Mouse (Mus musculus) C2C12 (cell line): ENCODE results near the gene Rnasel. TPM values are rescaled to one million over a fixed set of nuclear protein-coding genes. Genes with fewer than 3 reads are reported as not detected.
"Not testable (repeated sequence)": the region's sequence is repeated elsewhere in the genome, so short reads cannot be mapped to it uniquely, and the experiment has no call there.

Source experiments
- H3K27me3 ChIP-seq: one replicate; pipeline ENCODE4 v1.6.1; 2011; ENCODE audit not compliant: control insufficient read depth, insufficient read depth, insufficient read length
- H3K36me3 ChIP-seq: one replicate; pipeline ENCODE4 v1.6.1; 2011; ENCODE audit not compliant: control insufficient read depth, insufficient read depth
- H3K4me3 ChIP-seq: one replicate; pipeline ENCODE4 v1.5.1; 2011; ENCODE audit warnings: mild to moderate bottlenecking, control low read depth; ENCODE audit not compliant: poor library complexity, insufficient read depth, severe bottlenecking
- H3K79me2 ChIP-seq: one replicate; pipeline ENCODE4 v1.6.1; 2011; ENCODE audit not compliant: control insufficient read depth, insufficient read depth
- H3K79me3 ChIP-seq: one replicate; pipeline ENCODE4 v1.6.1; 2011; ENCODE audit warnings: low read depth, control low read depth
- H3ac ChIP-seq: one replicate; pipeline ENCODE3; 2011; ENCODE audit warnings: low read depth; ENCODE audit not compliant: control insufficient read depth, insufficient read length
- CEBPB ChIP-seq: IDR thresholded peaks from one replicate; pipeline ENCODE4 v1.6.1; 2011; ENCODE audit warnings: low read depth, mild to moderate bottlenecking, control low read depth, moderate library complexity
- CTCF ChIP-seq: IDR thresholded peaks from one replicate; pipeline ENCODE4 v1.5.1; 2011; ENCODE audit not compliant: control insufficient read depth, insufficient read depth, insufficient read length
- FOSL1 ChIP-seq: IDR thresholded peaks from one replicate; pipeline ENCODE4 v1.8.0; 2011; ENCODE audit warnings: mild to moderate bottlenecking, low read length; ENCODE audit not compliant: poor library complexity, insufficient read depth, severe bottlenecking
- MAX ChIP-seq: IDR thresholded peaks from one replicate; pipeline ENCODE4 v1.6.1; 2011; ENCODE audit warnings: mild to moderate bottlenecking, control low read depth
- MYOD1 ChIP-seq: IDR thresholded peaks from one replicate; pipeline ENCODE4 v1.6.1; 2011; ENCODE audit warnings: low read depth; ENCODE audit not compliant: control insufficient read depth, insufficient read length
- MYOG ChIP-seq: IDR thresholded peaks from one replicate; pipeline ENCODE4 v1.6.1; 2011; ENCODE audit not compliant: control insufficient read depth, insufficient read length; ENCODE audit errors: extremely low read depth
- USF1 ChIP-seq: IDR thresholded peaks from one replicate; pipeline ENCODE4 v1.6.1; 2011; ENCODE audit warnings: low read depth, mild to moderate bottlenecking, control low read depth, moderate library complexity
- polyA plus RNA-seq: library from polyadenylated mRNA; unstranded; fragments of >200 nt; fragmentation: generic; extraction: Trizol; gene quantifications from one replicate; pipeline ENCODE4 v1.2.1, GENCODE M21; 2012; ENCODE audit warnings: missing spikeins

Gene Rnasel
- polyA plus RNA-seq, 1 experiment: 0.07 TPM

DNA sequence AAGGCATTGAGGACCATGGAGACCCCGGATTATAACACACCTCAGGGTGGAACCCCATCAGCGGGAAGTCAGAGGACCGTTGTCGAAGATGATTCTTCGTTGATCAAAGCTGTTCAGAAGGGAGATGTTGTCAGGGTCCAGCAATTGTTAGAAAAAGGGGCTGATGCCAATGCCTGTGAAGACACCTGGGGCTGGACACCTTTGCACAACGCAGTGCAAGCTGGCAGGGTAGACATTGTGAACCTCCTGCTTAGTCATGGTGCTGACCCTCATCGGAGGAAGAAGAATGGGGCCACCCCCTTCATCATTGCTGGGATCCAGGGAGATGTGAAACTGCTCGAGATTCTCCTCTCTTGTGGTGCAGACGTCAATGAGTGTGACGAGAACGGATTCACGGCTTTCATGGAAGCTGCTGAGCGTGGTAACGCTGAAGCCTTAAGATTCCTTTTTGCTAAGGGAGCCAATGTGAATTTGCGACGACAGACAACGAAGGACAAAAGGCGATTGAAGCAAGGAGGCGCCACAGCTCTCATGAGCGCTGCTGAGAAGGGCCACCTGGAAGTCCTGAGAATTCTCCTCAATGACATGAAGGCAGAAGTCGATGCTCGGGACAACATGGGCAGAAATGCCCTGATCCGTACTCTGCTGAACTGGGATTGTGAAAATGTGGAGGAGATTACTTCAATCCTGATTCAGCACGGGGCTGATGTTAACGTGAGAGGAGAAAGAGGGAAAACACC lies 4.7 kb downstream of the Rnasel start:
- TF ChIP-seq USF1 (no peak), MAX (no peak), FOSL1 (no peak), CEBPB (no peak), MYOD1 (no peak), MYOG (no peak), CTCF (no peak)
- Histone ChIP-seq H3ac (no peak overlapping the region), H3K79me2 (no peaks in the 10 kb centered on the region), H3K27me3 (peaks cover 6% of the 10 kb centered on the region), H3K79me3 (no peaks in the 10 kb centered on the region), H3K36me3 (no peaks in the 10 kb centered on the region), H3K4me3 (no peak overlapping the region)

DNA sequence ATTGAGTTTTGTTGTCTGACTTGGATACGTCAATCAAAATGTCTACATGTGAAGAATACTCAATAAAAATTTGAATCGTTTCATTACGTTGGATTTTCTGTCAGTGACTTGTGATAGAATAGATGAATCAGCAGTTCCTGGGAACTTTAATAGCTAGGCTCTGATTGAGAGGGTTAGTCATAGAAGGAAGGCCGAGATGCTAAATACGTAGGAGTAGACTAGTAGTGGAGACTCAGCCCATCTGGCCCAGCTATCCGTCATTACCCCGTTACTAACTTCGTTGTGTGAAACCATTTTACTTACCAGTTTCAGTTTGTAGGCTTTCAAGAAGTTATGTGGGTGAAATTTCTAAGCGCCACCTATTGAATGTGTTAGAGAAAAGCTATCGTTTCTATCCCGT lies 14.9 kb downstream of the Rnasel start:
- no peak overlapping the region for H3ac ChIP-seq
- no peaks in the 10 kb centered on the region for H3K36me3 ChIP-seq
- H3K79me2 ChIP-seq: no peaks in the 10 kb centered on the region
- TF ChIP-seq CEBPB (no peak), USF1 (no peak), MYOD1 (no peak), FOSL1 (no peak), CTCF (no peak), MAX (no peak), MYOG (no peak)
- H3K4me3 ChIP-seq: no peak overlapping the region
- H3K79me3 ChIP-seq: no peaks in the 10 kb centered on the region
- no peaks in the 10 kb centered on the region for H3K27me3 ChIP-seq

DNA sequence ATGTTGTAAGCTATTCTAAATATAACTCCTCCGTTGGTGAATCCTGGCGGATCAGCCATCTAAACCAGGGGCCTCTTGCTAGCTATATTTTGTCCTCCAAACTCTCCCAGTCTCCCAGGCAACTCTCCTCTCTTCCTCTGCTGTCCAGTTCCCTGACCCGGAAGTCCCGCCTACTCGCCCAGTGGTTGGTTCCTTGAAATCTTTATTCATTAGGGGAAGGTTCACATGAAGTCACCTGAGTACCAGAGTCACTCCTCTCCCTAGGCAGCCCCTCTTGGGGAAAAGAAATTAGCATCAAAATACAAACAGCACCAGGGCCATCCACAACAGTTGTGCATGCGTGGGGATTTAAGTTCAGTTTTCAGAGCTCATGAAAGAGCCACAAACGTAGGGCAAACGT lies 17.1 kb downstream of the Rnasel start:
- Histone ChIP-seq H3K4me3 (no peak overlapping the region), H3K79me2 (no peaks in the 10 kb centered on the region), H3K79me3 (no peaks in the 10 kb centered on the region), H3ac (no peak overlapping the region), H3K27me3 (no peaks in the 10 kb centered on the region), H3K36me3 (no peaks in the 10 kb centered on the region)
- no peak for TF ChIP-seq MAX
- no peak for TF ChIP-seq MYOD1
- no peak for TF ChIP-seq CTCF
- TF ChIP-seq CEBPB: no peak
- TF ChIP-seq MYOG: no peak
- no peak for TF ChIP-seq USF1
- no peak for TF ChIP-seq FOSL1

DNA sequence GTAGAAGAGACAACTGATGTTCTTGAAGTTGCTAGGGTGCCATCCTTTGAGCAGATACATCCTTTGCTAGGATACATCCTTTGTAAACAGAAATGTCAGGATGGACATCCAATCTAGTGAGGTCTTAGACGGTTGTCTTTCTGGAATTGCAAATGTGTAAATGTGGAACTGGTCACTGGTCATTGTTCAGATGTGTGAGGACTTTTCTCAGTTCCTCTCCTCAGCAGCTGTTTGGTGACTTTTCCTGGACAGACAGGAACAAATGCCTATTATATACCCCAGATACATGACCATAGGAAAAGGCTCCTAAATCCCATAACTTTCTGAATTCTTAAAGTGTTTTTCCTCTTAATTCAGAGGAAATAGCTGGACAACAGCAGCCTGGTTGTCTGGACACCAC lies 18.1 kb downstream of the Rnasel start:
- no peaks in the 10 kb centered on the region for H3K27me3 ChIP-seq
- no peak for TF ChIP-seq CTCF
- TF ChIP-seq MYOG: no peak
- TF ChIP-seq MYOD1: no peak
- no peak overlapping the region for H3ac ChIP-seq
- no peaks in the 10 kb centered on the region for H3K79me2 ChIP-seq
- H3K79me3 ChIP-seq: no peaks in the 10 kb centered on the region
- no peak overlapping the region for H3K4me3 ChIP-seq
- no peaks in the 10 kb centered on the region for H3K36me3 ChIP-seq

DNA sequence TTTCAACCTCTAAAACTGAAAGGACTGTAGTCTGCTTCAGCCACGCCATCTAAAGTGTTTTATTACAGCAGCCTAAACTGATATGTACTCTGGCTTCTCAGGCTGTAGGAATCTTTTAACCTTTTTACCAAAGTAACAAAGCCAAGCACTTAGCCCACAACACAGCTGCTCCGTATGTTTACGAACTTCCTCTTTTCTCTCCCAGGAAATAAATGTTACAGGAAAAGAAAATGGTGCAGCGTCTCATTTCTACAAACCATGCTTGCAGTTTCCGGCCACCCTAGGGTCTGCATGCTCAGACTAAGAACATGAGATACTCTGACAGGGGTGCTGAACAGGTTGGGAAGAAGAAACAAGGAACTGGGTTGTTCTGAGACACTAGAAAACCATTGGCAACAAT lies 19.2 kb downstream of the Rnasel start:
- no peaks in the 10 kb centered on the region for H3K79me2 ChIP-seq
- H3K4me3 ChIP-seq: no peak overlapping the region
- no peaks in the 10 kb centered on the region for H3K79me3 ChIP-seq
- H3K36me3 ChIP-seq: no peaks in the 10 kb centered on the region
- TF ChIP-seq MYOD1: no peak
- TF ChIP-seq CTCF: no peak
- no peak for TF ChIP-seq MAX
- no peak for TF ChIP-seq FOSL1
- TF ChIP-seq USF1: no peak
- TF ChIP-seq CEBPB: no peak
- no peak for TF ChIP-seq MYOG
- H3K27me3 ChIP-seq: no peaks in the 10 kb centered on the region
- no peak overlapping the region for H3ac ChIP-seq

- H3K79me3 ChIP-seq, H3ac ChIP-seq, H3K36me3 ChIP-seq, H3K79me2 ChIP-seq, H3K27me3 ChIP-seq, H3K4me3 ChIP-seq: not testable (repeated sequence)
Measured at GRCm38 (mm10) chr1:153769571-153769970, 20.3 kb downstream of the Rnasel start.
